Mouse (Mus musculus) CD4-positive, CD25-positive, alpha-beta regulatory T cell, adult 9 weeks (primary cell): ENCODE data around the gene Ascl1. TPM values are rescaled to one million over a fixed set of nuclear protein-coding genes. Genes with fewer than 3 reads are reported as not detected.

Source experiments
- polyA plus RNA-seq: library from polyadenylated mRNA; unstranded; fragments of 100-300 nt; shearing (Covaris generic); gene quantifications from one replicate; pipeline ENCODE4 v1.2.1, GENCODE M21; 2017

The Ascl1 gene
- polyA plus RNA-seq = not detected

GRCm38 (mm10) chr10:87493576-87493975, at the start of gene Ascl1:
Ascl1 (minus strand) TSS chr10:87493660.

GRCm38 (mm10) chr10:87521646-87522045, 28.2 kb upstream of the Ascl1 start, which contains the start of gene Pah:
Pah (plus strand) TSS chr10:87521795.

Other genes with a start within 250 kb of the Ascl1 start
- not detected for gene Pah, start 28.1 kb upstream of the Ascl1 start, polyA plus RNA-seq